Mouse (Mus musculus): Measurements from ENCODE around the gene A530016L24Rik. TPM values are rescaled to one million over a fixed set of nuclear protein-coding genes. Genes with fewer than 3 reads are reported as not detected.
A peak's percentile ranks its signal among the peaks of the same experiment; 100 is the strongest.

Gene A530016L24Rik
- total RNA-seq, 2 experiments from 2014 or later = not detected

GRCm38 (mm10) chr12:112498683-112499082 lies 9.4 kb downstream of the A530016L24Rik start:
- peak; percentile 81 for ATAC-seq (replicated peaks; ENCODE audit: poor library complexity)

- ATAC-seq (replicated peaks; ENCODE audit: poor library complexity) = no peak
Measured at GRCm38 (mm10) chr12:112503003-112503771, 13.9 kb downstream of the A530016L24Rik start.

- ATAC-seq (replicated peaks; ENCODE audit: poor library complexity) = no peak
Measured at GRCm38 (mm10) chr12:112506267-112506666, 17.0 kb downstream of the A530016L24Rik start.

- ATAC-seq (replicated peaks; ENCODE audit: poor library complexity) = no peak
Measured at GRCm38 (mm10) chr12:112507264-112507663, 18.0 kb downstream of the A530016L24Rik start.

GRCm38 (mm10) chr12:112507984-112508383 lies 18.7 kb downstream of the A530016L24Rik start:
- ATAC-seq (replicated peaks; ENCODE audit: poor library complexity) = no peak

- ATAC-seq (replicated peaks; ENCODE audit: poor library complexity) = no peak
Measured at GRCm38 (mm10) chr12:112510365-112510732, 21.1 kb downstream of the A530016L24Rik start.

- ATAC-seq (replicated peaks; ENCODE audit: poor library complexity) = peak; percentile 76
Measured at GRCm38 (mm10) chr12:112510733-112511372, 21.6 kb downstream of the A530016L24Rik start.

GRCm38 (mm10) chr12:112514897-112515296 lies 25.6 kb downstream of the A530016L24Rik start:
- no peak for ATAC-seq (replicated peaks; ENCODE audit: poor library complexity)

- ATAC-seq (replicated peaks; ENCODE audit: poor library complexity) = 0 out of 2 replicates have a peak, but pooled peaks have one; percentile 26
Measured at GRCm38 (mm10) chr12:112516697-112517337, 27.6 kb downstream of the A530016L24Rik start, which contains the start of gene Tmem179. TSS of gene Tmem179 (minus strand) at chr12:112516747.

- ATAC-seq (replicated peaks; ENCODE audit: poor library complexity) = no peak
Measured at GRCm38 (mm10) chr12:112518105-112518504, 28.9 kb downstream of the A530016L24Rik start.

GRCm38 (mm10) chr12:112533758-112534157 lies 44.5 kb downstream of the A530016L24Rik start:
- ATAC-seq (replicated peaks; ENCODE audit: poor library complexity) = no peak

- no peak for ATAC-seq (replicated peaks; ENCODE audit: poor library complexity)
Measured at GRCm38 (mm10) chr12:112537233-112537632, 48.0 kb downstream of the A530016L24Rik start.

GRCm38 (mm10) chr12:112538356-112538755 lies 49.1 kb downstream of the A530016L24Rik start:
- no peak for ATAC-seq (replicated peaks; ENCODE audit: poor library complexity)

GRCm38 (mm10) chr12:112539466-112539965 lies 50.3 kb downstream of the A530016L24Rik start:
- no peak for ATAC-seq (replicated peaks; ENCODE audit: poor library complexity)

- ATAC-seq (replicated peaks; ENCODE audit: poor library complexity) = no peak
Measured at GRCm38 (mm10) chr12:112540321-112540720, 51.1 kb downstream of the A530016L24Rik start.

- ATAC-seq (replicated peaks; ENCODE audit: poor library complexity) = no peak
Measured at GRCm38 (mm10) chr12:112541483-112542091, 52.3 kb downstream of the A530016L24Rik start.

GRCm38 (mm10) chr12:112542257-112542919 lies 53.1 kb downstream of the A530016L24Rik start:
- ATAC-seq (replicated peaks; ENCODE audit: poor library complexity) = no peak

- peak; percentile 88 for ATAC-seq (replicated peaks; ENCODE audit: poor library complexity)
Measured at GRCm38 (mm10) chr12:112542920-112543300, 53.7 kb downstream of the A530016L24Rik start.

- ATAC-seq (replicated peaks; ENCODE audit: poor library complexity) = 0 out of 2 replicates have a peak, but pooled peaks have one; percentile 4
Measured at GRCm38 (mm10) chr12:112543941-112544340, 54.7 kb downstream of the A530016L24Rik start.

GRCm38 (mm10) chr12:112544946-112545701 lies 55.9 kb downstream of the A530016L24Rik start:
- no peak for ATAC-seq (replicated peaks; ENCODE audit: poor library complexity)
